Mouse (Mus musculus): ENCODE measurements around the gene Lyzl6.

The Lyzl6 gene

GRCm38 (mm10) chr11:103638790-103639189, at the start of gene Lyzl6:
Gene Lyzl6 (minus strand): TSS chr11:103638890.
- no peak for DNase-seq (ENCODE audit: inconsistent age in 2 of 2, low spot score in 1 of 2)

- no peak for DNase-seq (ENCODE audit: inconsistent age in 2 of 2, low spot score in 1 of 2)
Measured at GRCm38 (mm10) chr11:103686706-103687105, 48.0 kb upstream of the Lyzl6 start.

- peak; percentile 41 to 63 for DNase-seq (ENCODE audit: inconsistent age in 2 of 2, low spot score in 1 of 2)
Measured at GRCm38 (mm10) chr11:103685261-103685736, 46.6 kb upstream of the Lyzl6 start.

GRCm38 (mm10) chr11:103683667-103684334, 45.1 kb upstream of the Lyzl6 start:
- peak; percentile 90 to 93 for DNase-seq (ENCODE audit: inconsistent age in 2 of 2, low spot score in 1 of 2)

GRCm38 (mm10) chr11:103677042-103677441, 38.4 kb upstream of the Lyzl6 start:
- peak; percentile 56 to 86 for DNase-seq (ENCODE audit: inconsistent age in 2 of 2, low spot score in 1 of 2)

GRCm38 (mm10) chr11:103675556-103675955, 36.9 kb upstream of the Lyzl6 start:
- DNase-seq (ENCODE audit: inconsistent age in 2 of 2, low spot score in 1 of 2), result peak; percentile 33 to 79

- no peak for DNase-seq (ENCODE audit: inconsistent age in 2 of 2, low spot score in 1 of 2)
Measured at GRCm38 (mm10) chr11:103666907-103667426, 28.3 kb upstream of the Lyzl6 start.

- DNase-seq (ENCODE audit: inconsistent age in 2 of 2, low spot score in 1 of 2), result peak in 1 of 2 experiments; percentile 53
Measured at GRCm38 (mm10) chr11:103666181-103666906, 27.7 kb upstream of the Lyzl6 start.

GRCm38 (mm10) chr11:103665695-103666094, 27.0 kb upstream of the Lyzl6 start:
- no peak for DNase-seq (ENCODE audit: inconsistent age in 2 of 2, low spot score in 1 of 2)

GRCm38 (mm10) chr11:103663119-103663518, 24.4 kb upstream of the Lyzl6 start:
- DNase-seq (ENCODE audit: inconsistent age in 2 of 2, low spot score in 1 of 2), result no peak

GRCm38 (mm10) chr11:103662546-103662945, 23.9 kb upstream of the Lyzl6 start:
- DNase-seq (ENCODE audit: inconsistent age in 2 of 2, low spot score in 1 of 2), result no peak

GRCm38 (mm10) chr11:103661863-103662262, 23.2 kb upstream of the Lyzl6 start:
- DNase-seq (ENCODE audit: inconsistent age in 2 of 2, low spot score in 1 of 2), result no peak

GRCm38 (mm10) chr11:103658189-103658588, 19.5 kb upstream of the Lyzl6 start:
- DNase-seq (ENCODE audit: inconsistent age in 2 of 2, low spot score in 1 of 2), result no peak

GRCm38 (mm10) chr11:103656520-103656919, 17.8 kb upstream of the Lyzl6 start:
- DNase-seq (ENCODE audit: inconsistent age in 2 of 2, low spot score in 1 of 2), result peak; percentile 23 to 69

GRCm38 (mm10) chr11:103653359-103653965, 14.8 kb upstream of the Lyzl6 start:
- DNase-seq (ENCODE audit: inconsistent age in 2 of 2, low spot score in 1 of 2), result no peak

GRCm38 (mm10) chr11:103651426-103651825, 12.7 kb upstream of the Lyzl6 start:
- no peak for DNase-seq (ENCODE audit: inconsistent age in 2 of 2, low spot score in 1 of 2)

- no peak for DNase-seq (ENCODE audit: inconsistent age in 2 of 2, low spot score in 1 of 2)
Measured at GRCm38 (mm10) chr11:103649983-103650493, 11.3 kb upstream of the Lyzl6 start.

- peak in 1 of 2 experiments; percentile 34 for DNase-seq (ENCODE audit: inconsistent age in 2 of 2, low spot score in 1 of 2)
Measured at GRCm38 (mm10) chr11:103649301-103649982, 10.8 kb upstream of the Lyzl6 start, which contains the start of gene Rprml. Gene Rprml (plus strand): TSS chr11:103649570.

GRCm38 (mm10) chr11:103648656-103649055, 10.0 kb upstream of the Lyzl6 start:
- DNase-seq (ENCODE audit: inconsistent age in 2 of 2, low spot score in 1 of 2), result no peak

GRCm38 (mm10) chr11:103647921-103648620, 9.4 kb upstream of the Lyzl6 start:
- DNase-seq (ENCODE audit: inconsistent age in 2 of 2, low spot score in 1 of 2), result no peak

All from adrenal gland, adult (tissue).